Mouse (Mus musculus): ENCODE measurements at regions not wholly inside any gene's neighbourhood (a gene's known extent, or its start where the extent isn't known, plus 50 kb on each side); places are given as distances from the start of the nearest gene placed in this dataset.

GRCm38 (mm10) chr17:67514387-67515241 lies 117.9 kb downstream of the Lrrc30 start:
- TF ChIP-seq CTCF (IDR thresholded peaks at IDR 0.05; ENCODE audit: control insufficient read depth, insufficient read depth, low read length), result no peak
- TF ChIP-seq POLR2A (IDR thresholded peaks at IDR 0.05; ENCODE audit: borderline replicate concordance, control insufficient read depth, low read depth, low read length), result no peak

All from bone marrow, adult 2 months (tissue).